Comparison of ENCODE assay signal across 19 mouse cellular contexts in genomic region chr14:28120851-28121250, GRCm38 (mm10).
"Had no signal": no experiment of that assay in that cellular context is flagged by ENCODE, and none has a peak within 500 bp of the region (broad histone marks: within the 10 kb centered on the region; RNA-seq: fewer than 3 reads in every experiment).

No protein-coding gene starts in this region.

- H3K4me3 ChIP-seq: limb, embryonic 12.5 days; limb, embryonic 15.5 days; lung, embryonic 15.5 days; megakaryocyte, embryonic 14.5 days; midbrain, embryonic 12.5 days had no signal

- H3K4me2 ChIP-seq: limb, embryonic 12.5 days; limb, embryonic 15.5 days; liver, embryonic 11.5 days; lung, embryonic 15.5 days; midbrain, embryonic 12.5 days had no signal

- H3K9me3 ChIP-seq: limb, embryonic 15.5 days; lung, embryonic 15.5 days had no signal

- DNase-seq: kidney, adult 18-20 months; kidney, postnatal 36 days; left cerebral cortex, postnatal 4 days; lung, adult 18-20 months; lung, postnatal 10 days; lung, postnatal 36 days; thymus, adult 2 months; thymus, postnatal 14 days; thymus, postnatal 4 days had no signal

- ATAC-seq: midbrain, embryonic 16.5 days had no signal

- H3K27ac ChIP-seq: kidney, postnatal 0 days; limb, embryonic 12.5 days; limb, embryonic 15.5 days; liver, embryonic 14.5 days; lung, embryonic 15.5 days; midbrain, embryonic 12.5 days; stomach, postnatal 0 days had no signal

- H3K36me3 ChIP-seq: limb, embryonic 12.5 days; limb, embryonic 15.5 days; lung, embryonic 15.5 days; midbrain, embryonic 12.5 days had no signal

- H3K27me3 ChIP-seq: limb, embryonic 12.5 days; limb, embryonic 15.5 days; lung, embryonic 15.5 days; megakaryocyte, embryonic 14.5 days; midbrain, embryonic 12.5 days had no signal

- H3K4me1 ChIP-seq: limb, embryonic 12.5 days; limb, embryonic 15.5 days; lung, embryonic 15.5 days; megakaryocyte, embryonic 14.5 days; midbrain, embryonic 12.5 days had no signal

- H3K9ac ChIP-seq: limb, embryonic 12.5 days; limb, embryonic 15.5 days; liver, embryonic 14.5 days; lung, embryonic 15.5 days; midbrain, embryonic 12.5 days had no signal
